Mouse (Mus musculus): ENCODE data around the gene Hnrnpul1. TPM values are rescaled to one million over a fixed set of nuclear protein-coding genes. Genes with fewer than 3 reads are reported as not detected.

Hnrnpul1 gene
- total RNA-seq, 1 experiment: 67.1 TPM

- Histone ChIP-seq H3K4me1 (ENCODE audit: control insufficient read depth in 2 of 2, insufficient read depth in 2 of 2, low read length in 2 of 2, poor library complexity in 1 of 2) (peaks cover 0 to 3% of the 10 kb centered on the region in 2 experiments; a peak in 1 of 4 replicates), H3K4me3 (ENCODE audit: insufficient read depth in 1 of 2, low read depth in 1 of 2, low read length in 2 of 2, poor library complexity in 1 of 2, severe bottlenecking in 1 of 2) (no peak overlapping the region), H3K9ac (ENCODE audit: insufficient read depth, low read depth, low read length, poor library complexity, severe bottlenecking) (peak overlapping the region; percentile 40; the same call in 1 of the 2 replicates), H3K9me3 (ENCODE audit: control insufficient read depth, insufficient read depth, low read depth, low read length) (no peaks in the 10 kb centered on the region), H3K27ac (ENCODE audit: insufficient read depth, low read depth, low read length, poor library complexity, severe bottlenecking) (no peak overlapping the region), H3K36me3 (ENCODE audit: control insufficient read depth, insufficient read depth, low read length, poor library complexity, severe bottlenecking) (peaks cover 47% of the 10 kb centered on the region)
- no peak for TF ChIP-seq CHD2 (IDR thresholded peaks at IDR 0.05; ENCODE audit: low read depth, low read length)
- TF ChIP-seq ZNF384 (IDR thresholded peaks at IDR 0.05; ENCODE audit: low read depth, low read length): no peak
- TF ChIP-seq ZC3H11A (IDR thresholded peaks at IDR 0.05; ENCODE audit: borderline replicate concordance, low read depth, low read length): peak; percentile 19; the same call in 1 of the 2 replicates
- TF ChIP-seq HCFC1 (IDR thresholded peaks at IDR 0.05; ENCODE audit: borderline replicate concordance, insufficient read depth, low read length): no peak
- TF ChIP-seq MAFK (IDR thresholded peaks at IDR 0.05; ENCODE audit: insufficient read depth, low read depth, low read length): peak; percentile 26; the same call in 1 of the 2 replicates
- peak; percentile 75 for DNase-seq (ENCODE audit: low read depth, low spot score)
- in situ Hi-C loops (cut with MboI; ENCODE audit: low sequenced_read_pairs in 2 of 2, unreplicated experiment in 2 of 2): no loop called here
Observed at GRCm38 (mm10) chr7:25719761-25720610, 34.6 kb downstream of the Hnrnpul1 start.

DNA sequence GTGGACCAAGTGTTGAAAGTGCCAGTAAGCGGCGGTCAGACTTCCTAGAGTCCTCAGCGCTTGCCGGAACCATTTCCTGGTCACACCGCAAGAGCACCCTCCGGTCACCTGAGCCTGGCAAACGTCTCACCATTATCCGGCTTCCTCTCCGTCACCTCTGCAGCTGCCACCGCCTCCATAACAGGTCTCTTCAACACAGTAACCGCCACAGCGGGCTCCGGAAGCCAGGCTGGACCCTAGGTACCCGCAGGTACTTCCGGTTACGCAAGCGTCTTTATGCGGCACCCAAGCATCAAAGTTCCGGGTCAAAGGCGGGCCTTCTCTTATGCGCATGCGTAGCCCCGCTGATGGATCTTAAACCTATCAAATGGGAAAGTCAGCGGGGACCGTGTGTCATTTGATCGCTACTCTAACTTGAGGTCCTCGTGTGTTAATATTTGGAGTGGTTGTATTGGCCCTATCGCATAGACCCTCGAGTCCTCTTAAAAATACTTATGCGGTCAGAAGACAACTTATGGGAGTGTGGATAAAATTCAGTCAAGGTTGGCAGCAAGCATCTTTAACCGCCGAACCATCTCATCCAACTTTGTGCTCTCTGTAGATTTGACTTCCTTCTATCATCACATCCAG, 35.7 kb downstream of the Hnrnpul1 start, which contains the start of gene Ccdc97:
Gene Ccdc97, minus strand, starts transcription at position 301 of the 630 bp plus-strand sequence.
- peak within 1 kb of the TSS; percentile 67; the same call in 1 of the 2 replicates for H3K27ac ChIP-seq (ENCODE audit: insufficient read depth, low read depth, low read length, poor library complexity, severe bottlenecking)
- H3K4me3 ChIP-seq (ENCODE audit: insufficient read depth in 1 of 2, low read depth in 1 of 2, low read length in 2 of 2, poor library complexity in 1 of 2, severe bottlenecking in 1 of 2): peak within 1 kb of the TSS; percentile 92 to 93
- TF ChIP-seq MAFK (IDR thresholded peaks at IDR 0.05; ENCODE audit: insufficient read depth, low read depth, low read length) (no peak), ZC3H11A (IDR thresholded peaks at IDR 0.05; ENCODE audit: borderline replicate concordance, low read depth, low read length) (no peak), HCFC1 (IDR thresholded peaks at IDR 0.05; ENCODE audit: borderline replicate concordance, insufficient read depth, low read length) (peak; percentile 47; the same call in 1 of the 2 replicates)
- in situ Hi-C loops (cut with MboI; ENCODE audit: low sequenced_read_pairs in 2 of 2, unreplicated experiment in 2 of 2): no loop called here
- peaks cover 0 to 3% of the 10 kb centered on the region in 2 experiments; a peak in 1 of 4 replicates for H3K4me1 ChIP-seq (ENCODE audit: control insufficient read depth in 2 of 2, insufficient read depth in 2 of 2, low read length in 2 of 2, poor library complexity in 1 of 2)
- peak within 1 kb of the TSS; percentile 91 for H3K9ac ChIP-seq (ENCODE audit: insufficient read depth, low read depth, low read length, poor library complexity, severe bottlenecking)
- H3K9me3 ChIP-seq (ENCODE audit: control insufficient read depth, insufficient read depth, low read depth, low read length): no peaks in the 10 kb centered on the region
- DNase-seq (ENCODE audit: low read depth, low spot score): peak; percentile 95
- peaks cover 47% of the 10 kb centered on the region for H3K36me3 ChIP-seq (ENCODE audit: control insufficient read depth, insufficient read depth, low read length, poor library complexity, severe bottlenecking)

DNA sequence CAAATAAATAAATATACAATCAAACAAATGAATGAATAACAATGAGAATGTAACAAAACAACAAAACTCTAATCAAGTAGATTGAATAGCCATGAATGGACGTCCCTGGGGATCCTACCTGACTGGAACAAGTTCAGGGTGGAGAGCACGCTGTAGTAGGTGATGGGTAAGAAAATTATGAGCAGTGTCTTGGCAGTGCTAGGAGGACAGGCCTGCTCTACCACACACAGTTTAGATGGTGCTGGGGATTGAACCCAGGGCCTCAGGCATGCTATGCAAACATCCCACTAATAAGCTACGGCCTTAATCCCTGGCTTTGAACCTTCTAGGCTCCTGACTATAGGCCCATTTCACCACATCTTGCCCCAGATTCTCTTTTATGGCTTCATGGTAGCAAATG, 37.1 kb downstream of the Hnrnpul1 start:
- in situ Hi-C loops (cut with MboI; ENCODE audit: low sequenced_read_pairs in 2 of 2, unreplicated experiment in 2 of 2): no loop called here
- no peak overlapping the region for H3K4me3 ChIP-seq (ENCODE audit: insufficient read depth in 1 of 2, low read depth in 1 of 2, low read length in 2 of 2, poor library complexity in 1 of 2, severe bottlenecking in 1 of 2)
- no peak for DNase-seq (ENCODE audit: low read depth, low spot score)

DNA sequence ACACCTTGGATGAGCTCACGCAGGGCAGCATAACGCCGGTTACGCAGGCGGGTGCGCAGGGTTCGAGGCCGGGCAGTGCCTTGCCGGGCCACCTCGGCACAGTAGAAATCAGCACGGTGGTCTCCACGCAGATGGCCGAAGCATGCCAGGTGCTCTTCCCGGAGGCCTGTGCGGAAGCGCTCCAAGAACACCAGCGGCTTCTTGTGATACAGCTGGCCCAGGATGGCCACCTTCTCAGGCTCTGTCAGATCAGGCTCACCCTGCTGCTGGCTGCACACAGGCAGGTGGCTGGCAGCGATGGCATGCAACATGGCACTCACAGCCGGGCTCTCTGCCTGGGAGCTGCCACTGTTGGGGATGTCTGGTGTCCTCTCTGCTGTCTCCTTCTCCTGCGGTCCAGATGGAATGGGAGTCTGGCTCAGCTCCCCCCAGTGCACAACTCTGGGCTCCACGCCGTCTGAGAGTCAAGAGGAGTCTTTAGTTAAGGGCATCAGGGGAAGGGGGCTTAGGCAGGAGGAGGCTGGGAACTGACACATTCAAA, 38.8 kb downstream of the Hnrnpul1 start:
- in situ Hi-C loops (cut with MboI; ENCODE audit: low sequenced_read_pairs in 2 of 2, unreplicated experiment in 2 of 2): no loop called here
- Histone ChIP-seq H3K4me1 (ENCODE audit: control insufficient read depth in 2 of 2, insufficient read depth in 2 of 2, low read length in 2 of 2, poor library complexity in 1 of 2) (peaks cover 3 to 5% of the 10 kb centered on the region in 2 experiments; a peak in 1 of 4 replicates), H3K36me3 (ENCODE audit: control insufficient read depth, insufficient read depth, low read length, poor library complexity, severe bottlenecking) (peaks cover 39% of the 10 kb centered on the region), H3K9me3 (ENCODE audit: control insufficient read depth, insufficient read depth, low read depth, low read length) (no peaks in the 10 kb centered on the region), H3K4me3 (ENCODE audit: insufficient read depth in 1 of 2, low read depth in 1 of 2, low read length in 2 of 2, poor library complexity in 1 of 2, severe bottlenecking in 1 of 2) (no peak overlapping the region; a peak in 1 of 4 replicates), H3K27ac (ENCODE audit: insufficient read depth, low read depth, low read length, poor library complexity, severe bottlenecking) (no peak overlapping the region), H3K9ac (ENCODE audit: insufficient read depth, low read depth, low read length, poor library complexity, severe bottlenecking) (no peak overlapping the region)
- no peak for DNase-seq (ENCODE audit: low read depth, low spot score)
- TF ChIP-seq CHD2 (IDR thresholded peaks at IDR 0.05; ENCODE audit: low read depth, low read length) (no peak), MAFK (IDR thresholded peaks at IDR 0.05; ENCODE audit: insufficient read depth, low read depth, low read length) (no peak), HCFC1 (IDR thresholded peaks at IDR 0.05; ENCODE audit: borderline replicate concordance, insufficient read depth, low read length) (no peak), ZC3H11A (IDR thresholded peaks at IDR 0.05; ENCODE audit: borderline replicate concordance, low read depth, low read length) (no peak), ZNF384 (IDR thresholded peaks at IDR 0.05; ENCODE audit: low read depth, low read length) (no peak)

More for the DNA sequence above, 37.1 kb downstream of the Hnrnpul1 start:
- TF ChIP-seq HCFC1 (IDR thresholded peaks at IDR 0.05; ENCODE audit: borderline replicate concordance, insufficient read depth, low read length) (no peak), CHD2 (IDR thresholded peaks at IDR 0.05; ENCODE audit: low read depth, low read length) (no peak), ZNF384 (IDR thresholded peaks at IDR 0.05; ENCODE audit: low read depth, low read length) (no peak), MAFK (IDR thresholded peaks at IDR 0.05; ENCODE audit: insufficient read depth, low read depth, low read length) (no peak), ZC3H11A (IDR thresholded peaks at IDR 0.05; ENCODE audit: borderline replicate concordance, low read depth, low read length) (no peak)
- no peaks in the 10 kb centered on the region for H3K9me3 ChIP-seq (ENCODE audit: control insufficient read depth, insufficient read depth, low read depth, low read length)
- H3K9ac ChIP-seq (ENCODE audit: insufficient read depth, low read depth, low read length, poor library complexity, severe bottlenecking): no peak overlapping the region
- no peak overlapping the region for H3K27ac ChIP-seq (ENCODE audit: insufficient read depth, low read depth, low read length, poor library complexity, severe bottlenecking)
- peaks cover 44% of the 10 kb centered on the region for H3K36me3 ChIP-seq (ENCODE audit: control insufficient read depth, insufficient read depth, low read length, poor library complexity, severe bottlenecking)
- peaks cover 0 to 3% of the 10 kb centered on the region in 2 experiments; a peak in 1 of 4 replicates for H3K4me1 ChIP-seq (ENCODE audit: control insufficient read depth in 2 of 2, insufficient read depth in 2 of 2, low read length in 2 of 2, poor library complexity in 1 of 2)

All from ES-E14 (cell line).